Mouse (Mus musculus): ENCODE results near the gene Adam12. TPM values are rescaled to one million over a fixed set of nuclear protein-coding genes. Genes with fewer than 3 reads are reported as not detected.

Adam12 gene
- polyA plus RNA-seq, 1 experiment from 2014 or later, result 6.3 TPM

GRCm38 (mm10) chr7:133971086-133971485, 260.9 kb downstream of the Adam12 start:
- 69% methylated on average over 1 of the region's 1 CpGs for WGBS
- Histone ChIP-seq H3K9ac (no peak overlapping the region), H3K36me3 (no peaks in the 10 kb centered on the region), H3K9me3 (no peaks in the 10 kb centered on the region), H3K27ac (no peak overlapping the region), H3K4me1 (no peaks in the 10 kb centered on the region), H3K27me3 (replicated peaks) (no peaks in the 10 kb centered on the region), H3K4me3 (replicated peaks) (no peak overlapping the region), H3K4me2 (no peak overlapping the region)
- no peak for ATAC-seq (ENCODE audit: insufficient read depth, low FRiP score, low read depth)

DNA sequence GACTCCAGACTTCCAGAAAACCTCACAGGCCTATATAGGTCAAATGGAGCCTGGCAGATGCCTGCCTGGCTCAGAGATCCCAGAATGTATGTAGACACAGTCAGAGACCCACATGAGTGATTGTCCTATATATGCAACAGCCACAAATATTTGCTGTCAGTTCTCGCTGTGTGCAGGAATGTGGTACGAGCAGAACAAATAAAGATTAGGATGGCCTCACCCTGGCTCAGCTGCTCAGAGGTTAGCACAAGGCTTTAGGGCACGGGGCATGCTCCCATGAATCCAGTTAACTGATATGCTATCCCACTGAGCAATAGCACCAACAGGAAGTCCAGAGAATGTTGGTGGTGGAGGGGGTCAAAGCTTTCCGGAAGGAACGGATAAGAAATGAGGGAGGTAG, 261.5 kb downstream of the Adam12 start:
- Histone ChIP-seq H3K4me3 (replicated peaks) (no peak overlapping the region), H3K9ac (no peak overlapping the region), H3K36me3 (no peaks in the 10 kb centered on the region), H3K4me1 (no peaks in the 10 kb centered on the region), H3K27me3 (replicated peaks) (no peaks in the 10 kb centered on the region), H3K9me3 (no peaks in the 10 kb centered on the region), H3K27ac (no peak overlapping the region), H3K4me2 (no peak overlapping the region)
- 58% methylated on average over 5 of the region's 5 CpGs for WGBS
- ATAC-seq (ENCODE audit: insufficient read depth, low FRiP score, low read depth), result no peak

- H3K36me3 ChIP-seq, result no peaks in the 10 kb centered on the region
- H3K4me2 ChIP-seq, result no peak overlapping the region
- no peak for ATAC-seq (ENCODE audit: insufficient read depth, low FRiP score, low read depth)
- H3K27me3 ChIP-seq (replicated peaks), result no peaks in the 10 kb centered on the region
- no peaks in the 10 kb centered on the region for H3K9me3 ChIP-seq
- H3K9ac ChIP-seq, result no peak overlapping the region
- H3K27ac ChIP-seq, result no peak overlapping the region
- H3K4me3 ChIP-seq (replicated peaks), result no peak overlapping the region
- H3K4me1 ChIP-seq, result no peaks in the 10 kb centered on the region
- WGBS, result 73% methylated on average over 5 of the region's 5 CpGs
Observed at GRCm38 (mm10) chr7:133967906-133968305, 264.0 kb downstream of the Adam12 start.

DNA sequence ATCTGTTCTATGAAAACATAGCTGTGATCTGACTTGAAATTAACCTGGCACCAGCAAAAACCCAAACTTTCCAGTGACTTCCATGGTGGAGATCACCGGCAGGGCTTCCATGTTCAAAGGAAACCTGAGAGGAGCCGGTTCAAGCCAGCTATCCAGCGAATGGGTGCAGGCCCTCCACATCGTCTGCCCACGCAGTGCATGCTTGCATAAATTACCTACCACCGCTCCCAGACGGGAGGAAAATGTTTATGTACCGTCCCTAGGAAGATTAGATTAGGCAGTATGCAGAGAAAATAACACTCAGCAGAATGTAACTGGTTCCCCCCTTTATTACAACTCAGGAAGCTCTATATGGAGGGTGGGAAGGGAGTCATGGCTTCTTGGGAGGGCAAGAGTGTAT, 268.4 kb downstream of the Adam12 start:
- Histone ChIP-seq H3K9me3 (no peaks in the 10 kb centered on the region), H3K4me1 (no peaks in the 10 kb centered on the region), H3K27ac (no peak overlapping the region), H3K27me3 (replicated peaks) (no peaks in the 10 kb centered on the region), H3K4me3 (replicated peaks) (no peak overlapping the region), H3K36me3 (no peaks in the 10 kb centered on the region), H3K4me2 (no peak overlapping the region), H3K9ac (no peak overlapping the region)
- 45% methylated on average over 8 of the region's 8 CpGs for WGBS
- ATAC-seq (ENCODE audit: insufficient read depth, low FRiP score, low read depth), result no peak

- no peaks in the 10 kb centered on the region for H3K9me3 ChIP-seq
- H3K9ac ChIP-seq, result no peak overlapping the region
- no peak for ATAC-seq (ENCODE audit: insufficient read depth, low FRiP score, low read depth)
- H3K4me3 ChIP-seq (replicated peaks), result no peak overlapping the region
- H3K4me1 ChIP-seq, result 0 out of 2 replicates have a peak, but pooled peaks cover 5% of the 10 kb centered on the region
- 80% methylated on average over 4 of the region's 4 CpGs for whole genome bisulfite sequencing
- H3K4me2 ChIP-seq, result no peak overlapping the region
- H3K27me3 ChIP-seq (replicated peaks), result no peaks in the 10 kb centered on the region
- no peak overlapping the region for H3K27ac ChIP-seq
- no peaks in the 10 kb centered on the region for H3K36me3 ChIP-seq
Observed at GRCm38 (mm10) chr7:133959200-133959599, 272.7 kb downstream of the Adam12 start.

DNA sequence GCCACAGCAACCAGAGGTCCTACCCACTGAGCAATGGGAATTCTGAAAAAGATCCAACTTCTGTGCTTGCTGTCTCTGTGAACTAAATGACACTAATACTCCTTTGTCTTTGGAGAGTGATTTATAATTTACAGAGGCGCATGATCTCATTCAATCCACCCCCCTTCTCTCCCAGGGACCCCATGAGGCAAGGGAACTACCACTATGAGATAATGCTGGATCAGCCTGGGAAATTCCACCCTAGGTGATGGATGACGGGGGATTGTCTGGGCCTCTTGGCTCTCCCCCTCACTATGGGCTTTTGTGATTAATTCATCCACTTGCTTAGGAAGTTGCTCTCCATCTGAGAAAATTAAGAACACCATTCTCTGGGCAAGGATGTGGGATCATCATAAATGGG, 274.1 kb downstream of the Adam12 start:
- no peak overlapping the region for H3K27ac ChIP-seq
- 0 out of 2 replicates have a peak, but pooled peaks cover 5% of the 10 kb centered on the region for H3K4me1 ChIP-seq
- no peaks in the 10 kb centered on the region for H3K36me3 ChIP-seq
- no peak overlapping the region for H3K4me2 ChIP-seq
- 50% methylated on average over 2 of the region's 2 CpGs for WGBS
- no peak overlapping the region for H3K9ac ChIP-seq
- H3K4me3 ChIP-seq (replicated peaks), result no peak overlapping the region
- H3K27me3 ChIP-seq (replicated peaks), result no peaks in the 10 kb centered on the region
- ATAC-seq (ENCODE audit: insufficient read depth, low FRiP score, low read depth), result peak; percentile 68; the same call in 1 of the 2 replicates
- no peaks in the 10 kb centered on the region for H3K9me3 ChIP-seq

DNA sequence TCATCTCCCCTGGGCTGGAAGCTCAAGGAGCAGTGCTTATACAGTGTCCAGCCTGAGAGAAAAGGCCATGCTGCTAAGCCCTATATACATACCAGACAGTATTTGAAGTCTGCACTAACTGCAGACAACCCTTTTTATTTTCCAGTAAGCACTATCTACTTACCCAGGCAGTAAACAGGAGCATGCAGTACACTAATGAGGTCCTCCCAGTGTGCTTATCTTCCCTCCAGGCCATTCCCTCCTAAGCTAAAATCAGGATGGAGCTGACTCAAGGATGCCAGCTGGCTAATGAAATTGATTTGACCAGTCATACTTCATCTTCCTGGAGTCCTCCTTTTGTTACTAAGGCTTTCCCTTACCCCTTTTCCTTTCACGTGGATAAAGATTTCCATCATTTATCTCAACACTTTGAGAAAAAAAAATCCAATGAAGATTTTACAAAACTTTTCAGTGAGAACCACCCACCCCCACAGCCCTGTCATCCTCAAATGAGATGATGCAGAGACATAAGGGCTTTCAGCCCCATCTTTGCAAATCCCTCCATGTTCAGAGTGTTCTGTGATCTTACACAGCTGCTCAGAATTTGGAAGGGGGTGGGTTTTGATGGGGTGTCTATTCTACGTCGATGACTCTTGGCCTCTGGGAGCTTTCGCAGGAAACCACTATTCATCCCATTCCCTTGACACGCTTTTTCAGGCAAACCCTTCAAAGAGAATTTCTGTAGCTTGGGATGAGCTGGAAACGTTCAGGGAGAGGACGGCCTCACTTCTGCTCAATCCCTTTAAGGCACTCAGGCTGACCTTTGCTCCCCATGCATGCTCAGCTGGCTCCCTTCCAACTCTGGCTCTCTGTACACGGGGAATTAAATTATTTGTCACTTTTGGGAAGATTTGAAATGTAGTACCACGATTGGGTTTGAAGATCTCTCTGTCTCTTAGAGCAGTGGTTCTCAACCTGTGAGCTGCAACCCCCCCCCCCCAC, 277.5 kb downstream of the Adam12 start:
- no peak overlapping the region for H3K4me3 ChIP-seq (replicated peaks)
- H3K36me3 ChIP-seq, result no peaks in the 10 kb centered on the region
- H3K9ac ChIP-seq, result no peak overlapping the region
- no peak overlapping the region for H3K4me2 ChIP-seq
- peak; percentile 54; the same call in 1 of the 2 replicates for ATAC-seq (ENCODE audit: insufficient read depth, low FRiP score, low read depth)
- no peaks in the 10 kb centered on the region for H3K27me3 ChIP-seq (replicated peaks)
- H3K27ac ChIP-seq, result peak overlapping the region; percentile 13; the same call in 1 of the 2 replicates
- 28% methylated on average over 9 of the region's 9 CpGs for WGBS
- 0 out of 2 replicates have a peak, but pooled peaks cover 5% of the 10 kb centered on the region for H3K4me1 ChIP-seq
- no peaks in the 10 kb centered on the region for H3K9me3 ChIP-seq

DNA sequence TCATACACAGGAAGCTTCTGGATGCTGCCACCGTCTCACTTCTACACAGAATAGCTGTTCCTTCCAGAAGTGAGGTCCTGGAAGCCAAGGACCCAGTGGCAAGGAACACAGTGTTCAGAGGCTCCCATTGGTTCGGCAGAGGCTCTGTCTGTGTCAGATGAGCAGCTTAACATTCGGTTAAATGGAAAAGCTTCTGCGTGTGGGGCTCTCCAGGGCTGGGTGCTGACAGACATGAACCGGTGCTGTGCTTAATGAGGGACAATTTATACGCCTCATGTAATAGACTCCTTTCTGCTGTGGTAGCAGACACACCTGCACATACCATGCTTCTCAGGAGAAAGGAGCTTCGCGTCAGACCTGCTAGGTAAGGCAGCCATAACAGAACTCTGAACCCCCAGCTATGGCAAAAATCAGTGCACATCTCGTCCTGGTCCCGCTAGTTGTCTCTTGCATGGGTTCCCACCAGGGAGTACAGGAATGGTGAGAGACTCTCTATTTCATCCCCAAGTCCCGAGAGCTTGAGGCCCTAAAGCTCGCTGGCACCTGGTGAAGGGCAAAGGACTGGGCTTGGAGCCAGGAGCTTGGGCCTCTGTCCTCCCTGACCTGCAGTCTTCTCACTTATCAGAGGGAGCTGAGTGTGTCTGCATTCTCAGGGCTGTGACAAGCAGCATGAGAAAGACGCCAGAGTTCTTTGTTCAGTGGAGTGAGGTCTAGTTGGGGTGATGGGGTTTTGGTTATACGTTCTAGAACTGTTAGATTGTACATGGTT, 280.0 kb downstream of the Adam12 start:
- Histone ChIP-seq H3K36me3 (no peaks in the 10 kb centered on the region), H3K4me1 (0 out of 2 replicates have a peak, but pooled peaks cover 5% of the 10 kb centered on the region), H3K9me3 (no peaks in the 10 kb centered on the region), H3K4me2 (no peak overlapping the region), H3K27me3 (replicated peaks) (no peaks in the 10 kb centered on the region), H3K9ac (no peak overlapping the region), H3K4me3 (replicated peaks) (no peak overlapping the region), H3K27ac (no peak overlapping the region)
- no peak for ATAC-seq (ENCODE audit: insufficient read depth, low FRiP score, low read depth)
- WGBS, result 80% methylated on average over 14 of the region's 14 CpGs

DNA sequence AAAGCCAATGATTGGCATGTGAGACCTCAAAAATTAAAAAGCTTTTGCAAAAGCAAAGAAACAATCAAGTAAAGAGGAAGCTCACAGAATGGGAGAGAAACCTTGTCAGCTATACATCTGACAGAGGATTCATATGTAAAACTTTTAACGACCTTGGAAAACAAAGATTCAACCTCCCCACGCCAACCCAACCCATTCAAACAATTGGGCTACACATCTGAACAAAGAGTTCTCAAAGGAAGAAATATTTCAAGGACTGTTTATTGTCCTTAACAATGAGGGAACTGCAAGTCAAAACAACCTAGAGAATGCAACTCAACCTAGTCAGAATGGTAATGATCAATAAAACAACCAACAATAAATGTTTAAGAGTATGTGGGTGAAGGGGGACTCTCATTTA, 284.6 kb downstream of the Adam12 start:
- H3K4me1 ChIP-seq, result no peaks in the 10 kb centered on the region
- no peaks in the 10 kb centered on the region for H3K36me3 ChIP-seq
- H3K9ac ChIP-seq, result no peak overlapping the region
- H3K9me3 ChIP-seq, result no peaks in the 10 kb centered on the region
- H3K27ac ChIP-seq, result no peak overlapping the region
- no peak for ATAC-seq (ENCODE audit: insufficient read depth, low FRiP score, low read depth)
- no peak overlapping the region for H3K4me3 ChIP-seq (replicated peaks)
- 75% methylated on average over 2 of the region's 2 CpGs for WGBS
- H3K4me2 ChIP-seq, result no peak overlapping the region
- H3K27me3 ChIP-seq (replicated peaks), result no peaks in the 10 kb centered on the region

DNA sequence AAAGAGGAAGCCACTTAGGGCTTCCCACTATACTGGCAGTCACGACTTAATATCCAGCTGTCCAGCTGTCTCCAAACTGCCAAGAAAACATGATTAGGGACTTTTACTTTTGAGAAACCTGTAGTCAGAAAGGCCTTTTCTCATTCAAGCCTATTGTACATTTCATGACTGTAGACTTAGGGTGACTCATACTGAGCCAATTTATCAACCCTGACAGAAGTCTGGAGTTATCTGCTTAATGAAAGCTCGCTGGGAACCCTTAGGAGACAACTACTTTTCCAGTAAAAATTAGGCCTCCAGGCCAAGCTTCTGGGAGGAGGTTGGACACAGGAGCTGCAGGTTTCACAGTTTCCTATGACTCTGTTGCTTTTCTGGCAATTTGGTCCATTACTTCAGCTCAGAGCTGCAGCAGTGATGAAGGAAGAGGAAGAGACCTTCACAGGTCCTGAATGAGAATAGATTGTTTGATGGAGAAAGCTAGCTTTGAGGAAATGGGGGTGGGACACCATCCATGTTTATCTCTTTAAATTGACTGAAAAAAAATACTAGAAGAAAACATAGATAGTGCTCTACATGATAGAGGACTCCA, 285.1 kb downstream of the Adam12 start:
- H3K27ac ChIP-seq, result 0 out of 2 replicates have a peak overlapping the region, but pooled peaks have one; percentile 33
- ATAC-seq (ENCODE audit: insufficient read depth, low FRiP score, low read depth), result no peak
- 26% methylated on average over 2 of the region's 2 CpGs for WGBS
- no peaks in the 10 kb centered on the region for H3K9me3 ChIP-seq
- H3K4me2 ChIP-seq, result no peak overlapping the region
- H3K4me1 ChIP-seq, result no peaks in the 10 kb centered on the region
- H3K27me3 ChIP-seq (replicated peaks), result no peaks in the 10 kb centered on the region
- no peak overlapping the region for H3K4me3 ChIP-seq (replicated peaks)
- H3K9ac ChIP-seq, result no peak overlapping the region
- H3K36me3 ChIP-seq, result no peaks in the 10 kb centered on the region

GRCm38 (mm10) chr7:133946113-133946512, 285.8 kb downstream of the Adam12 start:
- H3K36me3 ChIP-seq, result no peaks in the 10 kb centered on the region
- no peaks in the 10 kb centered on the region for H3K4me1 ChIP-seq
- no peak for ATAC-seq (ENCODE audit: insufficient read depth, low FRiP score, low read depth)
- no peak overlapping the region for H3K4me3 ChIP-seq (replicated peaks)
- H3K4me2 ChIP-seq, result no peak overlapping the region
- H3K27ac ChIP-seq, result 0 out of 2 replicates have a peak overlapping the region, but pooled peaks have one; percentile 33
- no peak overlapping the region for H3K9ac ChIP-seq
- 70% methylated on average over 4 of the region's 4 CpGs for WGBS
- no peaks in the 10 kb centered on the region for H3K9me3 ChIP-seq
- no peaks in the 10 kb centered on the region for H3K27me3 ChIP-seq (replicated peaks)

All from stomach, embryonic 15.5 days (tissue).